Mouse (Mus musculus) megakaryocyte, embryonic 14.5 days (primary cell): ENCODE results near the gene Tspyl3.

Experiments used
- FLI1 ChIP-seq: IDR thresholded peaks from 2 replicates; pipeline ENCODE4 v1.6.1; 2012; ENCODE audit warnings: low read length, inconsistent platforms, mixed read lengths
- GATA1 ChIP-seq: IDR thresholded peaks from 3 replicates; pipeline ENCODE4 v1.6.1; 2012; ENCODE audit warnings: mixed read lengths, low read length, inconsistent platforms, borderline replicate concordance

- TF ChIP-seq FLI1 (no peak), GATA1 (no peak)
Measured at GRCm38 (mm10) chr2:153259864-153260674, 34.8 kb upstream of the Tspyl3 start.
